Mouse (Mus musculus) CH12.LX (cell line): ENCODE data around the gene Fbln1. TPM values are rescaled to one million over a fixed set of nuclear protein-coding genes. Genes with fewer than 3 reads are reported as not detected.
A peak's percentile ranks its signal among the peaks of the same experiment; 100 is the strongest.

Source experiments
- DNase-seq: peaks from one replicate; pipeline ENCODE4 v3.0.0-alpha.2; 2013; ENCODE audit errors: extremely low read depth
- H3K27ac ChIP-seq: 2 replicates; pipeline ENCODE4 v1.5.1; 2012; ENCODE audit warnings: low read depth, mild to moderate bottlenecking, control low read depth, moderate library complexity; ENCODE audit not compliant: insufficient read depth
- H3K27me3 ChIP-seq: replicated peaks from 2 replicates; pipeline ENCODE3; 2012; ENCODE audit warnings: inconsistent platforms
- H3K36me3 ChIP-seq, 2 experiments: replicated peaks in 1 of 2; 2 replicates each; pipeline versions ENCODE3 to v1.6.1; 2012; ENCODE audit warnings: inconsistent platforms in 1 of 2, low read length in 1 of 2, mild to moderate bottlenecking in 1 of 2, mixed read lengths in 1 of 2, moderate library complexity in 1 of 2; ENCODE audit not compliant: control insufficient read depth in 1 of 2, insufficient read depth in 1 of 2
- H3K4me1 ChIP-seq, 2 experiments: 2 replicates each; pipeline ENCODE4 v1.6.1; 2012; ENCODE audit warnings: inconsistent platforms in 1 of 2, moderate library complexity in 1 of 2; ENCODE audit not compliant: insufficient read depth in 2 of 2, control insufficient read depth in 1 of 2
- H3K4me2 ChIP-seq: 2 replicates; pipeline ENCODE4 v1.6.1; 2012; ENCODE audit warnings: low read depth, mild to moderate bottlenecking, control low read depth; ENCODE audit not compliant: poor library complexity, insufficient read depth, severe bottlenecking
- H3K4me3 ChIP-seq, 3 experiments: fragments of 150-350 bp in 1 of 3; sonication (generic) in 1 of 3; replicated peaks in 1 of 3; 2 replicates each; pipeline versions ENCODE3 to v1.5.1; 2011 to 2012; ENCODE audit warnings: low read depth in 2 of 3, low read length in 2 of 3, mild to moderate bottlenecking in 2 of 3, moderate library complexity in 2 of 3, control low read depth in 1 of 3, improper control_type of control experiment in 1 of 3, inconsistent platforms in 1 of 3, mixed read lengths in 1 of 3; ENCODE audit not compliant: poor library complexity in 1 of 3
- H3K79me2 ChIP-seq: replicated peaks from 2 replicates; pipeline ENCODE4 v1.6.1; 2012; ENCODE audit warnings: mild to moderate bottlenecking, moderate library complexity; ENCODE audit not compliant: control insufficient read depth, poor library complexity, insufficient read depth, severe bottlenecking; ENCODE audit errors: extremely low read depth
- H3K9ac ChIP-seq: 2 replicates; pipeline ENCODE4 v1.6.1; 2012; ENCODE audit warnings: low read depth, mild to moderate bottlenecking, control low read depth, moderate library complexity; ENCODE audit not compliant: insufficient read depth
- H3K9me3 ChIP-seq: replicated peaks from 2 replicates; pipeline ENCODE3; 2012; ENCODE audit warnings: low read length, inconsistent platforms, mixed read lengths
- BHLHE40 ChIP-seq: IDR thresholded peaks from 2 replicates; pipeline ENCODE4 v1.6.1; 2011; ENCODE audit warnings: mild to moderate bottlenecking, low read depth, low read length, improper control_type of control experiment
- CHD2 ChIP-seq: IDR thresholded peaks from 2 replicates; pipeline ENCODE4 v1.6.1; 2011; ENCODE audit warnings: low read length, improper control_type of control experiment
- ELF1 ChIP-seq: IDR thresholded peaks from 2 replicates; pipeline ENCODE4 v1.6.1; 2014; ENCODE audit warnings: low read depth, mild to moderate bottlenecking, inconsistent platforms, low read length, improper control_type of control experiment
- IRF4 ChIP-seq: IDR thresholded peaks from 2 replicates; pipeline ENCODE4 v1.6.1; 2014; ENCODE audit warnings: low read depth, mild to moderate bottlenecking, inconsistent platforms, low read length, improper control_type of control experiment
- KAT2A ChIP-seq: IDR thresholded peaks from 2 replicates; pipeline ENCODE4 v1.6.1; 2012; ENCODE audit warnings: low read length, improper control_type of control experiment, inconsistent platforms; ENCODE audit not compliant: insufficient replicate concordance
- MAX ChIP-seq: IDR thresholded peaks from 2 replicates; pipeline ENCODE4 v1.6.1; 2011; ENCODE audit warnings: low read length, improper control_type of control experiment
- MYC ChIP-seq: IDR thresholded peaks from 2 replicates; pipeline ENCODE4 v1.6.1; 2011; ENCODE audit warnings: low read depth, mild to moderate bottlenecking, improper control_type of control experiment, low read length
- NRF1 ChIP-seq: IDR thresholded peaks from 2 replicates; pipeline ENCODE4 v1.6.1; 2014; ENCODE audit warnings: low read depth, mild to moderate bottlenecking, inconsistent platforms, low read length, improper control_type of control experiment, moderate library complexity
- POLR2A ChIP-seq: IDR thresholded peaks from 2 replicates; pipeline ENCODE4 v1.6.1; 2011; ENCODE audit warnings: low read depth, mild to moderate bottlenecking, improper control_type of control experiment, low read length
- USF2 ChIP-seq: conservative IDR thresholded peaks from 2 replicates; pipeline ENCODE4 v1.6.1; 2011; ENCODE audit warnings: low read depth, low read length, improper control_type of control experiment
- ZKSCAN1 ChIP-seq: IDR thresholded peaks from 2 replicates; pipeline ENCODE4 v1.6.1; 2012; ENCODE audit warnings: low read depth, inconsistent platforms, low read length, improper control_type of control experiment, borderline replicate concordance
- ZMIZ1 ChIP-seq: IDR thresholded peaks from 2 replicates; pipeline ENCODE4 v1.6.1; 2012; ENCODE audit warnings: low read depth, mild to moderate bottlenecking, inconsistent platforms, low read length, improper control_type of control experiment
- ZNF384 ChIP-seq: IDR thresholded peaks from 2 replicates; pipeline ENCODE4 v1.6.1; 2012; ENCODE audit warnings: low read depth, low read length, improper control_type of control experiment, inconsistent platforms
- dilution Hi-C: fragments of 300-500 bp; cut with MboI; formaldehyde crosslinking; loops from 2 replicates; pipeline ENCODE4 v1.14.3; 2020; ENCODE audit warnings: low sequenced_read_pairs; ENCODE audit not compliant: extremely low pct_unique_long_range_greater_than_20kb, extremely low pct_ligation_motif_present
- in situ Hi-C: fragments of 300-500 bp; cut with MboI; formaldehyde crosslinking; loops from 3 replicates; pipeline ENCODE4 v1.14.3; 2019; ENCODE audit warnings: low sequenced_read_pairs, low pct_ligation_motif_present, low pct_unique_long_range_greater_than_20kb, mixed read lengths
- polyA plus RNA-seq: library from polyadenylated mRNA; unstranded; fragments of >175 nt; gene quantifications from 2 replicates; pipeline ENCODE4 v1.2.1, GENCODE M21; 2012; ENCODE audit warnings: low read depth; ENCODE audit not compliant: insufficient read length
- total RNA-seq, 2 experiments: library from RNA; depleted of rRNA; stranded (reverse); fragments of 300-350 nt in 1 of 2; fragments of >200 nt in 1 of 2; gene quantifications; 2 replicates each; pipeline ENCODE4 v1.2.3; 2012 to 2014

The Fbln1 gene
- total and polyA plus RNA-seq, 3 experiments, result 1.4 TPM; not detected in 2

DNA sequence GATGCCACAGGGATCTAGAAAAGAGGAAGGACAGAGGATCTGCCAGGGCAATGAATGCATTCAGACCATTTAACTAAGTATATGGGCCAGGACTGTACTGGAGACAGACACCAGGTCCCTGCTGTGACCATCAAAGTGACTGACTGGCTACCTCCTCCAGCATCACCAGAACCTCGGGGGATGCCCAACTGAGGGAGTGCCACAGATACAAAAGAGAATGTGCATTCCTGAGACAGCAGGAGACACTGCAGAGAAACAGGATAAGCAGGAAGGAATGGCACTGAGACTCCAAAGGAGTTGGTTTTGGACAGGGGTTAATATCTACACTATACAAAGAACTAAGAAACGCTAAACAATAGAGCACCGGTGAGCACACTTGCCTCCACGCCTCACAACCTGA, 97.5 kb downstream of the Fbln1 start:
- Histone ChIP-seq H3K79me2 (no peaks in the 10 kb centered on the region), H3K36me3 (no peaks in the 10 kb centered on the region), H3K27ac (no peak overlapping the region), H3K4me1 (peaks cover 8 to 10% of the 10 kb centered on the region in 2 experiments), H3K9me3 (peaks cover 14% of the 10 kb centered on the region), H3K4me2 (no peak overlapping the region)
- DNase-seq, result no peak
- no peak for TF ChIP-seq IRF4
- no peak for TF ChIP-seq MYC
- no peak for TF ChIP-seq CHD2
- no peak for TF ChIP-seq ZMIZ1
- no peak for TF ChIP-seq ELF1
- TF ChIP-seq USF2, result no peak
- TF ChIP-seq, all 38 proteins: peak for 0
- in situ Hi-C loops (no loop called here), dilution Hi-C loops (no loop called here)
- Histone ChIP-seq H3K4me3 (no peak overlapping the region), H3K27me3 (no peaks in the 10 kb centered on the region), H3K9ac (no peak overlapping the region)

DNA sequence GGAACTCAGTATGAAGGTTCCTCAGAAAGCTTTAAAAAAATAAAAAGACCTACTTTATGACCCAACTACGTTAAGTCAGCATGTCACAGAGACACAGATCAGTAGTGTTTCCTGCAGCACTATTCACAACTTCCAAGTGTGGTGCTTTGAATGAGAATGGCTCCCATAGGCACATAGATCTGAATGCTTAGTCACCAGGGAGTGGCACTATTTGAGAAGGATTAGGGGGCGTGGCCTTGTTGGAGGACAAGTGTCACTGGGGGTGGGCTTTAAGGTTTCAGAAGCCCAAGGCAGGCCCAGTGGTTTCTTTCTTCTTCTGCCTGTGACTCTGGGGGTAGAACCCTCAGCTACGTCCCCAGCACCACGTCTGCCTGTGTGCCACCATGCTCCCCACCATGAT, 98.2 kb downstream of the Fbln1 start:
- in situ Hi-C loops (no loop called here), dilution Hi-C loops (no loop called here)
- TF ChIP-seq POLR2A, result no peak

DNA sequence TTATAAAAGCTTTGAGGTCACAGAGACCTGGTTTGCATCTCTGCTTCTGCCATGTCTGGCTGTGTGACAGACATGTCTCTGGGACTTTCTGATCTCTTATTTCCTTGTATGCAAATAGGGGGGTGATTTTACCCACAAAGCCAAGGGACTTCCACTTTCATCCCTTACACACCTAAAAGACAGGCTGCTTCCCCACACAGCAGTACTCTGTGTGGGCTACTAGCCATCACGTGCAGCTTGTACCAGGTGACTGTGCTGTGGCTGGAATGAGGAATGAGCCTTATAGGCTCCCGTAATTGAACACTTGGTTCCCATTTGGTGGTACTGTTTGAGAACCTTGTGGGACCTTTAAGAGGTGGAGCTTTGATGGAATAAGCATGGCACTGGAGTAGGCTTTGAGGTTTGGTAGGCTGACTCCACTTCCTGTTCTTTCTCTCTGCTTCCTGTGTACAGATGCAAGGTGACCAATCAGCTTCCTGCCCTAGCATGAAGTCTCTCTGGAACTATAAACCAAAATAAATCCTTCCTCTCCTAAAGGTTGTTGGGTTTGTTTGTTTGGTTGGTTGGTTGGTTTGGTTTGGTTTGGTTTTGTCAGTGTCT, 101.4 kb downstream of the Fbln1 start:
- H3K4me1 ChIP-seq, result peaks cover 4 to 10% of the 10 kb centered on the region in 2 experiments
- TF ChIP-seq NRF1 (no peak), ZMIZ1 (no peak), BHLHE40 (peak; percentile 81), ZKSCAN1 (no peak), POLR2A (no peak), KAT2A (no peak), ELF1 (peak; percentile 51), ZNF384 (no peak), IRF4 (0 out of 2 replicates have a peak, but pooled peaks have one; percentile 8), MAX (0 out of 2 replicates have a peak, but pooled peaks have one; percentile 13)
- H3K27ac ChIP-seq, result no peak overlapping the region
- H3K4me3 ChIP-seq, result no peak overlapping the region
- H3K79me2 ChIP-seq, result no peaks in the 10 kb centered on the region
- H3K9me3 ChIP-seq, result peaks cover 14% of the 10 kb centered on the region
- dilution Hi-C loops, result no loop called here
- in situ Hi-C loops, result loop anchor here (5.0 kb wide), 1 partner anchor 35 kb away; no protein-coding TSS in a partner anchor
- H3K36me3 ChIP-seq, result no peaks in the 10 kb centered on the region
- H3K27me3 ChIP-seq, result peaks cover 6% of the 10 kb centered on the region
- H3K4me2 ChIP-seq, result no peak overlapping the region
- DNase-seq, result peak; percentile 68
- no peak overlapping the region for H3K9ac ChIP-seq

More for the DNA sequence above, 98.2 kb downstream of the Fbln1 start:
- H3K79me2 ChIP-seq, result no peaks in the 10 kb centered on the region
- H3K36me3 ChIP-seq, result no peaks in the 10 kb centered on the region
- H3K27ac ChIP-seq, result no peak overlapping the region
- no peaks in the 10 kb centered on the region for H3K27me3 ChIP-seq
- peaks cover 14% of the 10 kb centered on the region for H3K9me3 ChIP-seq
- H3K9ac ChIP-seq, result no peak overlapping the region
- H3K4me1 ChIP-seq, result peaks cover 5 to 10% of the 10 kb centered on the region in 2 experiments
- no peak overlapping the region for H3K4me2 ChIP-seq
- DNase-seq, result no peak
- no peak overlapping the region for H3K4me3 ChIP-seq
